Mouse (Mus musculus): ENCODE data around the gene Dnmt3l. TPM values are rescaled to one million over a fixed set of nuclear protein-coding genes. Genes with fewer than 3 reads are reported as not detected.
"Not testable (repeated sequence)": the region's sequence is repeated elsewhere in the genome, so short reads cannot be mapped to it uniquely, and the experiment has no call there.

Dnmt3l gene
- polyA plus RNA-seq, 1 experiment: 1.1 TPM

DNA sequence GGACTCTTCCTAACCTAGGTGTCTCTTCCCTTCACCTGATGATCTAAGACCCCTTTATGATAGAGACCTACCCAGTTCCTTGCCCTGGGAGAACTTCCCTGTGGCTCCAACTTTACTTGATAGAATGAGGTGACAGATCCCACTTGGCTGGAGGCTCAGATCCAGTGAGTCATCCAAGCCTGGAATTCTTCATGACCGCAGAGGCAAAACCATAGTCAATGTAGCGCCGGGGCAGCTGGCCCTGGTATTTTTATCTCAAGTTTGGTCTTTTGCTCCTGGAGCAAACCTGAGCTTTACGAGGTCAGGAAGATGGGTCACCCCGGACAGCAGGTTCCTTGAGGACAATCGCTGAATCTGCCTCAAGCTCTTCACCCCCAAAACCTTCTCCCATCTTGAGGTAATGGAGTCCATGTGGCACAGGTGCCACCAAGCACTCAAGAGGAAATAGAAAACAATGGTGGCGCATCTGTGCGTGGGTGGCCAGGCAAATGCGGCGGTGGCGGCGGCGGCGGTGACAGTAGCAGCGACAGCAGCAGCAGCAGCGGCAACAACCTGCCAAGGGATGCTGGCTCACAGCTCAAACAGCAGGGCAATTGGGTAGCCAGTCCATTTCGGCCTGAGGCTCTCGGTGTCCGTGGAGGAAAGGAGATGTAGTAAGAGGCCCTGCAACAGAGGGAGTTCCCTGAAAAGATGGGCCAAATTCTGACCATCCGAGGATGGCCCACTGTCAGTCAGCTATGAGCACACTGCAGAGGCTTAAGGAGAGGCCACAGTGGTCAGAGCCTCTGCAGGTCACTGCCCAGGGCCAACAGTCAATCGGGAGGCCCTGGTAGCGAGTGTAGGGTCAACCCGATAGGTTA is 50.3 kb downstream of the Dnmt3l start:
- H3K27ac ChIP-seq (ENCODE audit: insufficient read depth, low read depth, low read length): peak overlapping the region; percentile 27; the same call in 1 of the 2 replicates
- H3K4me3 ChIP-seq (ENCODE audit: low read depth, low read length): peak overlapping the region; percentile 16; the same call in 1 of the 2 replicates
- peaks cover 20% of the 10 kb centered on the region for H3K4me1 ChIP-seq (ENCODE audit: control insufficient read depth, insufficient read depth, insufficient read length, low read length)
- 91% methylated on average over 23 of the region's 23 CpGs for WGBS
- no peaks in the 10 kb centered on the region for H3K27me3 ChIP-seq (ENCODE audit: control insufficient read depth, insufficient read depth, low read length)
- no peaks in the 10 kb centered on the region for H3K36me3 ChIP-seq (ENCODE audit: control insufficient read depth, insufficient read depth, low read length)
- no peak for TF ChIP-seq POLR2A (IDR thresholded peaks at IDR 0.05; ENCODE audit: low read depth, low read length)
- TF ChIP-seq CTCF (IDR thresholded peaks at IDR 0.05; ENCODE audit: extremely low read depth, insufficient read length, insufficient replicate concordance, low read depth, low read length): no peak

DNA sequence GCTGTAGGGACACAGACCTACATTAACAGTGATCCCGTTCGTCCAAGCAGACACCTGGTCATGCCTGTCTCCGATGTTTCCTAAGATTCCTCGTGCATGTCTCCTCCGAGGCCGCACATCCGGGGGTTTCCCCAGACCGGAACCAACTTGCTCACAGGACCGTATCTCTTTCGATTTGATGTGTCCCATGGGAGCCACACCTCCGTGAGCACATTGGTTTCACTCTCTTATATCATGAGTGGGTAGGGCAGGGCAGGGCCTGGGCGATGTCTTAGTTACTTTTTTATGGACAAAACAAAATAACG is 50.9 kb downstream of the Dnmt3l start:
- WGBS: 65% methylated on average over 13 of the region's 13 CpGs
- Histone ChIP-seq H3K27ac (ENCODE audit: insufficient read depth, low read depth, low read length) (0 out of 2 replicates have a peak overlapping the region, but pooled peaks have one; percentile 27), H3K4me3 (ENCODE audit: low read depth, low read length) (peak overlapping the region; percentile 16; the same call in 1 of the 2 replicates), H3K4me1 (ENCODE audit: control insufficient read depth, insufficient read depth, insufficient read length, low read length) (peaks cover 20% of the 10 kb centered on the region), H3K36me3 (ENCODE audit: control insufficient read depth, insufficient read depth, low read length) (no peaks in the 10 kb centered on the region), H3K27me3 (ENCODE audit: control insufficient read depth, insufficient read depth, low read length) (no peaks in the 10 kb centered on the region)
- TF ChIP-seq POLR2A (IDR thresholded peaks at IDR 0.05; ENCODE audit: low read depth, low read length) (no peak), CTCF (IDR thresholded peaks at IDR 0.05; ENCODE audit: extremely low read depth, insufficient read length, insufficient replicate concordance, low read depth, low read length) (no peak)

DNA sequence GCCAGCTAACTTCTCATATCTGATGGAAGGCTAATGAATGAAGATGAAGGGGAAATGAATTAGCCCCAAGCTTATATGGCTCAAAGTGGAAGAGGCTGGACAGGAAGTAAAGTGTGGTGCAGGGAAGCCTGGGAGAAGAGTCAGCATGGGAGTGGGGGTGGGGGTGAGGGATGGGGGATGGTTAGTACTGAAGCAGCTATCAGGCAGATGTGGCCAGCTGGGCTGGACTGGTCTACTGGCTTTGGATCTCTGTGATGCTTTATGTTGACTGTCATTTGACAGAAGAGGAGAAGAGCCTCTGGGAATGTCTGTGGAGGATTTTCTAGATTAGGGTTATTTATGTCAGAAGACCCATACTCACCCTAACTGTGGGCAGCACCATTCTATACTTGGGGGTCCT is 53.5 kb downstream of the Dnmt3l start:
- TF ChIP-seq POLR2A (IDR thresholded peaks at IDR 0.05; ENCODE audit: low read depth, low read length) (no peak), CTCF (IDR thresholded peaks at IDR 0.05; ENCODE audit: extremely low read depth, insufficient read length, insufficient replicate concordance, low read depth, low read length) (no peak)
- peaks cover 17% of the 10 kb centered on the region for H3K4me1 ChIP-seq (ENCODE audit: control insufficient read depth, insufficient read depth, insufficient read length, low read length)
- no peaks in the 10 kb centered on the region for H3K27me3 ChIP-seq (ENCODE audit: control insufficient read depth, insufficient read depth, low read length)
- H3K4me3 ChIP-seq (ENCODE audit: low read depth, low read length): no peak overlapping the region
- H3K27ac ChIP-seq (ENCODE audit: insufficient read depth, low read depth, low read length): no peak overlapping the region
- no peaks in the 10 kb centered on the region for H3K36me3 ChIP-seq (ENCODE audit: control insufficient read depth, insufficient read depth, low read length)

DNA sequence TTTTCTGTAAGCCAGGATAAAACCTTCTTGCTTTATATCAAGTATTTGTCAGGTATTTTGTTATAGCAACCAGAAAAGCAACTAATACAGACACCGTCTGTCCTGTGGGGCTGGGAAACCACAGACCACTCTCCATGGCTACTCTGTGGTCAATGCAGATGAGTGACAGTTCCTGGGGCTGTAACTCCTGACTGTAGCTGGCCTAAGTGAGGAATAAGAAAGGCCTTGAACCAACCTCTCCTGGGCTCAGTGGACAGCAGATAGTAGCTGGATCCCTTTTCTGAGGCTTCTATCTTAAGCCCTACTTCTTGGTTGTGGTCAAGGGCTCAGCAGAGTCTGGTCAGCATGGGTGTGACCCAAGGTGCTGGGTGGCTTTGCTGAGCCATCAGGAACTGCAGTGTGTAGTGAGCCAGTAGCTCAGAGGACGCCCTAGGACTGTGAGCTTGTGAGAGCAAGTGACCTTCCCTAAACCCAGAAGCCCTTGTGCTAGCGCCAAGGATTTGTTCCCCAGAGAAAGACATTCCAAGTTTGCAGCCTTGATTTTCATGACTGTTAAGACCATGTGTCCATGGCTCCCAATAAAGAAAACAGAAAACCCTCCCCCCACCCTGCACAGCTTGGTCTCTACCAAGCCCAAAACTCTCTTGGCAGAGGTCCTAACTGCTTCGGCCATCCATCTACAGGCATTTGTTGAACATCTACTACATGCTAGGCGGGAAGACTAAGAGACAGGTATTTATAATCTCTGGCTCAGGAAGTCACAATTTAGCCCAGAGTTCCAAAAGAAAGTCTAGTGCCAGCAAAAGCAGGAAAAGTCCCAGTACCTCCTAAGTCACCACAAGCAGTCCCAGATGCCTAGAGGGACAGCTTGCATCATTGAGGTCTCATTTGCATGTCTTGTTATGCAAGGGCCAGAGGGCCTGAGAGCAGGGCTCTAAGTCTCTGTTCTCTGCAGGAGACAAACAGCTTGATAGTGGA is 54.5 kb downstream of the Dnmt3l start:
- Histone ChIP-seq H3K4me1 (ENCODE audit: control insufficient read depth, insufficient read depth, insufficient read length, low read length) (peaks cover 10% of the 10 kb centered on the region), H3K27me3 (ENCODE audit: control insufficient read depth, insufficient read depth, low read length) (no peaks in the 10 kb centered on the region), H3K27ac (ENCODE audit: insufficient read depth, low read depth, low read length) (peak overlapping the region; percentile 52; the same call in 1 of the 2 replicates), H3K4me3 (ENCODE audit: low read depth, low read length) (no peak overlapping the region), H3K36me3 (ENCODE audit: control insufficient read depth, insufficient read depth, low read length) (no peaks in the 10 kb centered on the region)
- TF ChIP-seq CTCF (IDR thresholded peaks at IDR 0.05; ENCODE audit: extremely low read depth, insufficient read length, insufficient replicate concordance, low read depth, low read length) (no peak), POLR2A (IDR thresholded peaks at IDR 0.05; ENCODE audit: low read depth, low read length) (no peak)
- WGBS: 74% methylated on average over 5 of the region's 5 CpGs

DNA sequence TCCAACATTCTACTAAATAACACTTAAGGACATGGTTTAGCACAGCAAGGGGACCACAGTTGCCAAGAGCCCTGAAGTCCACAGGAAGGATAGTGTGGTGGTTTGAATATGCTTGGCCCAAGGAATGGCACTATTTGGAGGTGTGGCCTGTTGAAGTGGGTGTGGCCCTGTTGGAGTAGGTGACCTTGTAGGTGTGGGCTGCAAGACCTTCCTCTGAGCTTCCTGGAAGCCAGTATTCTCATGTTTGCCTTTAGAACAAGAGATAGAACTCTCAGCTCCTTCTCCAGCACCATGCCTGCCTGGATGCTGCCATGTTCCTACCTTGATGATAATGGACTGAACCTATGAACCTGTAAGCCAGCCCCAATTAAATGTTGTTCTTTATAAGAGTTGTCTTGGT is 58.1 kb downstream of the Dnmt3l start:
- not testable (repeated sequence) for H3K36me3 ChIP-seq (ENCODE audit: control insufficient read depth, insufficient read depth, low read length); H3K4me3 ChIP-seq (ENCODE audit: low read depth, low read length); H3K27me3 ChIP-seq (ENCODE audit: control insufficient read depth, insufficient read depth, low read length); H3K4me1 ChIP-seq (ENCODE audit: control insufficient read depth, insufficient read depth, insufficient read length, low read length); H3K27ac ChIP-seq (ENCODE audit: insufficient read depth, low read depth, low read length)

DNA sequence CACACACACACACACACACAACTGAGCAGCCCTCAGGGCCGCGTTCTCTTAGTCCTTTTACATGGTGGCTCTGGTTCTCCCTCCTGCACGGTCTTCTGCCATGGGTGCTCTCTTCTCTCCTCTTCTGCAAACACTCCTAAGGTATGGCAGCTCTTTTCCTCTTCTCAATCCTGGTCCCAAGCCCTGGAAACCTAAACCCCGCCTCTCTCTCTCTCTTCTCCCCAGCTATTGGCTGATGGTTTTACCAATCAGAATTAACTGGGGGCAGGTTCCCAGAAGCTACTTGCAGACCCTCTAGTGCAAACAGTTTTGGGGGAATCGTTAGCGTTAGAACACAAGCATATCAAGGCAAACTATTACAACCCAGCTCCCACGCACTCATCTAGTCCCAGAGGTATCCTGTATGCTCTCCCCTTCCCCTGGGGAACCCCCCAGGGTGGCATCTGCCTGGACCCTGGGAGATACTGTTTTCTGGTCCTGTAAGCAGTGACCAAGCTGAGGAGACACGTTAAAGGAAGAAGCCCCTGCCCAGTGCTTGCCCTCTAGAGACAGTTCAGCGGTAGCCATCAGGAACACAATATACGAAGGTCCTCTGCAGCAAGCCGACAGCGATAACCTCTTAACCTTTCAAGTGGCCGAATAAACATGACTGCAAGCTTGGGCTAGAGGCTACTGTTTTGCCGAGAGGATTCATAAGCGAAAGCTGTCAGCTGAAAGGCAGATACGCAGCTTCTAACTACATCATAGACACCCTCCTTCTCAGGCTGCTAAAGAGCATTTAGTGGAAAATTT is 59.4 kb downstream of the Dnmt3l start:
- Histone ChIP-seq H3K4me1 (ENCODE audit: control insufficient read depth, insufficient read depth, insufficient read length, low read length) (peaks cover 10% of the 10 kb centered on the region), H3K27me3 (ENCODE audit: control insufficient read depth, insufficient read depth, low read length) (no peaks in the 10 kb centered on the region), H3K4me3 (ENCODE audit: low read depth, low read length) (no peak overlapping the region), H3K36me3 (ENCODE audit: control insufficient read depth, insufficient read depth, low read length) (no peaks in the 10 kb centered on the region), H3K27ac (ENCODE audit: insufficient read depth, low read depth, low read length) (no peak overlapping the region)
- 43% methylated on average over 16 of the region's 16 CpGs for WGBS
- no peak for TF ChIP-seq POLR2A (IDR thresholded peaks at IDR 0.05; ENCODE audit: low read depth, low read length)

Data from small intestine, adult 2 months (tissue).